Mouse (Mus musculus) layer of hippocampus, postnatal 14 days (tissue): Measurements from ENCODE around the gene Cers5. TPM values are rescaled to one million over a fixed set of nuclear protein-coding genes. Genes with fewer than 3 reads are reported as not detected.
"Not testable (repeated sequence)": the region's sequence is repeated elsewhere in the genome, so short reads cannot be mapped to it uniquely, and the experiment has no call there.

Experiments used
- DNase-seq, 2 experiments: peaks; one replicate each; pipeline ENCODE4 v3.0.0; 2021 to 2022; ENCODE audit warnings: low spot score in 2 of 2, mixed read lengths in 1 of 2
- long read RNA-seq, 2 experiments: library from polyadenylated mRNA; stranded (forward); transcript quantifications; one replicate each; pipeline ENCODE4 v2.0.0; 2021
- total RNA-seq, 2 experiments: library from RNA; stranded (reverse); gene quantifications; 2 replicates each; pipeline ENCODE4 v1.2.3; 2021

Gene Cers5
- total RNA-seq, result 10 to 100 TPM; 32.6 to 39.3 TPM
- long read RNA-seq, experiment 1, transcript Cers5-201 (10 exons, 2,096 nt), result minor isoform, 6 of 60 reads
- long read RNA-seq, experiment 1, transcript Cers5-202 (11 exons, 2,775 nt), result major isoform, 32 of 60 reads
- long read RNA-seq, experiment 1, partial matches to known transcripts, result 0 of 60 reads
- long read RNA-seq, experiment 1, other reads (novel, unspliced or antisense), result 22 of 60 reads
- long read RNA-seq, experiment 2, transcript Cers5-202 (11 exons, 2,775 nt), result major isoform, 31 of 85 reads
- long read RNA-seq, experiment 2, transcript Cers5-201 (10 exons, 2,096 nt), result minor isoform, 8 of 85 reads
- long read RNA-seq, experiment 2, partial matches to known transcripts, result 2 of 85 reads
- long read RNA-seq, experiment 2, other reads (novel, unspliced or antisense), result 44 of 85 reads

GRCm38 (mm10) chr15:99772881-99772924, at the start of gene Cers5:
Gene Cers5 (minus strand): TSS chr15:99772885.
- DNase-seq, result not testable (repeated sequence)

GRCm38 (mm10) chr15:99819621-99820279, 47.1 kb upstream of the Cers5 start:
- DNase-seq, result no peak

GRCm38 (mm10) chr15:99819109-99819440, 46.4 kb upstream of the Cers5 start:
- no peak for DNase-seq

- peak; percentile 33 to 57 for DNase-seq
These were observed 45.8 kb upstream of the Cers5 start for GRCm38 (mm10) chr15:99818321-99819108.

- DNase-seq, result no peak
These were observed 44.9 kb upstream of the Cers5 start for GRCm38 (mm10) chr15:99817343-99818235.

GRCm38 (mm10) chr15:99815999-99816398, 43.3 kb upstream of the Cers5 start:
- no peak for DNase-seq

GRCm38 (mm10) chr15:99814554-99815260, 42.0 kb upstream of the Cers5 start:
- DNase-seq, result no peak

- no peak for DNase-seq
These were observed 41.0 kb upstream of the Cers5 start for GRCm38 (mm10) chr15:99813639-99814038.

- no peak for DNase-seq
These were observed 39.4 kb upstream of the Cers5 start for GRCm38 (mm10) chr15:99812097-99812496.

GRCm38 (mm10) chr15:99807776-99808735, 35.4 kb upstream of the Cers5 start:
- peak; percentile 45 to 67 for DNase-seq

GRCm38 (mm10) chr15:99806171-99806570, 33.5 kb upstream of the Cers5 start:
- DNase-seq, result no peak

- no peak for DNase-seq
These were observed 33.0 kb upstream of the Cers5 start for GRCm38 (mm10) chr15:99805673-99806072.

- DNase-seq, result no peak
These were observed 30.5 kb upstream of the Cers5 start for GRCm38 (mm10) chr15:99803186-99803644.

- DNase-seq, result no peak
These were observed 29.3 kb upstream of the Cers5 start for GRCm38 (mm10) chr15:99801885-99802572.

GRCm38 (mm10) chr15:99799706-99800105, 27.0 kb upstream of the Cers5 start:
- DNase-seq, result no peak

- DNase-seq, result no peak
These were observed 25.2 kb upstream of the Cers5 start for GRCm38 (mm10) chr15:99797898-99798297.

GRCm38 (mm10) chr15:99796735-99797134, 24.1 kb upstream of the Cers5 start:
- DNase-seq, result no peak

GRCm38 (mm10) chr15:99796066-99796465, 23.4 kb upstream of the Cers5 start:
- no peak for DNase-seq

GRCm38 (mm10) chr15:99792221-99792815, 19.6 kb upstream of the Cers5 start:
- DNase-seq, result no peak
